8 mouse cellular contexts compared by ENCODE assay signal in genomic region chr1:92907632-92908360, GRCm38 (mm10). TPM values are rescaled to one million over a fixed set of nuclear protein-coding genes. Genes with fewer than 3 reads are reported as not detected.
DNase-seq lines count a peak whose midpoint lies in the region; ATAC-seq and TF ChIP-seq lines count a peak whose summit lies in the region.

No protein-coding gene starts in this region.

- WGBS in embryonic facial prominence, embryonic 12.5 days: 48% methylated on average over 20 of the region's 20 CpGs
- 48% methylated on average over 20 of the region's 20 CpGs for WGBS in midbrain, postnatal 0 days

- TF ChIP-seq CTCF in midbrain, postnatal 0 days (IDR thresholded peaks at IDR 0.05): no peak

- H3K27me3 ChIP-seq in embryonic facial prominence, embryonic 12.5 days: no peaks in the 10 kb centered on the region; the same call in 1 of the 2 replicates
- H3K27me3 ChIP-seq in midbrain, postnatal 0 days (ENCODE audit: insufficient read depth, low read length): no peaks in the 10 kb centered on the region

- peak overlapping the region; percentile 67 for H3K4me2 ChIP-seq in embryonic facial prominence, embryonic 12.5 days (replicated peaks)
- peak overlapping the region; percentile 83 for H3K4me2 ChIP-seq in midbrain, postnatal 0 days (ENCODE audit: low read depth, low read length, poor library complexity, severe bottlenecking)

- H3K9ac ChIP-seq in embryonic facial prominence, embryonic 12.5 days: peak overlapping the region; percentile 72
- peak overlapping the region; percentile 79 for H3K9ac ChIP-seq in midbrain, postnatal 0 days (replicated peaks; ENCODE audit: low read length, poor library complexity, severe bottlenecking)

- DNase-seq in kidney, postnatal 10 days: peak; percentile 11
- DNase-seq in kidney, postnatal 25 days: no peak
- DNase-seq in induced T-regulatory cell, adult 2 months (ENCODE audit: low read depth): peak; percentile 25
- no peak for DNase-seq in midbrain, postnatal 0 days (ENCODE audit: low spot score)
- DNase-seq in cerebellum, adult 11 months: no peak
- no peak for DNase-seq in cerebellum, adult 18-20 months
- no peak for DNase-seq in spleen, postnatal 4 days (ENCODE audit: low spot score in 2 of 2)

- no peaks in the 10 kb centered on the region for H3K36me3 ChIP-seq in embryonic facial prominence, embryonic 12.5 days
- H3K36me3 ChIP-seq in midbrain, postnatal 0 days (ENCODE audit: insufficient read depth, low read length): no peaks in the 10 kb centered on the region

- peaks cover 39% of the 10 kb centered on the region for H3K4me1 ChIP-seq in embryonic facial prominence, embryonic 12.5 days
- peaks cover 24% of the 10 kb centered on the region for H3K4me1 ChIP-seq in midbrain, postnatal 0 days (ENCODE audit: insufficient read depth, low read length)

- peak overlapping the region; percentile 79 for H3K4me3 ChIP-seq in embryonic facial prominence, embryonic 12.5 days
- H3K4me3 ChIP-seq in midbrain, postnatal 0 days (ENCODE audit: low read depth, low read length): peak overlapping the region; percentile 71

- no peaks in the 10 kb centered on the region for H3K9me3 ChIP-seq in embryonic facial prominence, embryonic 12.5 days
- no peaks in the 10 kb centered on the region for H3K9me3 ChIP-seq in midbrain, postnatal 0 days (ENCODE audit: low read length)

- peak overlapping the region; percentile 89; the same call in 1 of the 2 replicates for H3K27ac ChIP-seq in embryonic facial prominence, embryonic 12.5 days
- H3K27ac ChIP-seq in midbrain, postnatal 0 days (ENCODE audit: low read depth, low read length): peak overlapping the region; percentile 94

- ATAC-seq in embryonic facial prominence, embryonic 12.5 days (ENCODE audit: insufficient number of reproducible peaks, insufficient read depth, low FRiP score, low TSS enrichment): no peak
- ATAC-seq in midbrain, postnatal 0 days (ENCODE audit: low FRiP score): no peak

RNA-seq across cellular contexts. Expression of gene Dusp28, which starts 1.0 kb away (rescaled TPM):
- polyA plus RNA-seq in embryonic facial prominence, embryonic 12.5 days (2016; fragmentation: Nextera tagmentation; extraction: Ambion mirVana): 10.8 and 10.9 TPM in 2 replicates
- 30.2 and 34.8 TPM in 2 replicates for total RNA-seq in midbrain, postnatal 0 days (2014; rRNA removed)
- 24.6 and 25.4 TPM in 2 replicates for polyA plus RNA-seq in midbrain, postnatal 0 days (2015; fragmentation: Nextera tagmentation; extraction: Ambion mirVana)

RNA-seq across cellular contexts. Expression of gene Rnpepl1, which starts 2.8 kb away (rescaled TPM):
- polyA plus RNA-seq in embryonic facial prominence, embryonic 12.5 days (2016; fragmentation: Nextera tagmentation; extraction: Ambion mirVana): 38.4 and 39.4 TPM in 2 replicates
- total RNA-seq in midbrain, postnatal 0 days (2014; rRNA removed): 37.2 and 39.3 TPM in 2 replicates
- 28.0 and 29.6 TPM in 2 replicates for polyA plus RNA-seq in midbrain, postnatal 0 days (2015; fragmentation: Nextera tagmentation; extraction: Ambion mirVana)

RNA-seq across cellular contexts. Expression of gene Ankmy1, which starts 5.1 kb away (rescaled TPM):
- 0.55 TPM in 2 replicates for polyA plus RNA-seq in embryonic facial prominence, embryonic 12.5 days (2016; fragmentation: Nextera tagmentation; extraction: Ambion mirVana)
- total RNA-seq in midbrain, postnatal 0 days (2014; rRNA removed): 0.28 TPM in 1 of 2 replicates, not detected in the other
- polyA plus RNA-seq in midbrain, postnatal 0 days (2015; fragmentation: Nextera tagmentation; extraction: Ambion mirVana): 0.39 and 0.56 TPM in 2 replicates

RNA-seq across cellular contexts. Expression of gene Capn10, which starts 26.4 kb away (rescaled TPM):
- polyA plus RNA-seq in embryonic facial prominence, embryonic 12.5 days (2016; fragmentation: Nextera tagmentation; extraction: Ambion mirVana): 42.7 and 44.7 TPM in 2 replicates
- 84.7 and 101 TPM in 2 replicates for total RNA-seq in midbrain, postnatal 0 days (2014; rRNA removed)
- polyA plus RNA-seq in midbrain, postnatal 0 days (2015; fragmentation: Nextera tagmentation; extraction: Ambion mirVana): 52.8 and 55.6 TPM in 2 replicates

RNA-seq across cellular contexts. Expression of gene Gpr35, which starts 42.9 kb away (rescaled TPM):
- 0.36 and 0.57 TPM in 2 replicates for polyA plus RNA-seq in embryonic facial prominence, embryonic 12.5 days (2016; fragmentation: Nextera tagmentation; extraction: Ambion mirVana)
- total RNA-seq in midbrain, postnatal 0 days (2014; rRNA removed): 0.76 and 0.88 TPM in 2 replicates
- polyA plus RNA-seq in midbrain, postnatal 0 days (2015; fragmentation: Nextera tagmentation; extraction: Ambion mirVana): 0.36 and 0.73 TPM in 2 replicates

Comparison
In these comparisons a context has a peak if more than half of its experiments do, and no peak if none do; other contexts are left out.
1. DNase-seq: peak in kidney, postnatal 10 days (single experiment) and induced T-regulatory cell, adult 2 months (single experiment); none in kidney, postnatal 25 days (0 of 2), midbrain, postnatal 0 days (single experiment), cerebellum, adult 11 months (single experiment), cerebellum, adult 18-20 months (0 of 2) and spleen, postnatal 4 days (0 of 2).